ENCODE assay signal across 8 mouse cellular contexts in the genomic region with DNA sequence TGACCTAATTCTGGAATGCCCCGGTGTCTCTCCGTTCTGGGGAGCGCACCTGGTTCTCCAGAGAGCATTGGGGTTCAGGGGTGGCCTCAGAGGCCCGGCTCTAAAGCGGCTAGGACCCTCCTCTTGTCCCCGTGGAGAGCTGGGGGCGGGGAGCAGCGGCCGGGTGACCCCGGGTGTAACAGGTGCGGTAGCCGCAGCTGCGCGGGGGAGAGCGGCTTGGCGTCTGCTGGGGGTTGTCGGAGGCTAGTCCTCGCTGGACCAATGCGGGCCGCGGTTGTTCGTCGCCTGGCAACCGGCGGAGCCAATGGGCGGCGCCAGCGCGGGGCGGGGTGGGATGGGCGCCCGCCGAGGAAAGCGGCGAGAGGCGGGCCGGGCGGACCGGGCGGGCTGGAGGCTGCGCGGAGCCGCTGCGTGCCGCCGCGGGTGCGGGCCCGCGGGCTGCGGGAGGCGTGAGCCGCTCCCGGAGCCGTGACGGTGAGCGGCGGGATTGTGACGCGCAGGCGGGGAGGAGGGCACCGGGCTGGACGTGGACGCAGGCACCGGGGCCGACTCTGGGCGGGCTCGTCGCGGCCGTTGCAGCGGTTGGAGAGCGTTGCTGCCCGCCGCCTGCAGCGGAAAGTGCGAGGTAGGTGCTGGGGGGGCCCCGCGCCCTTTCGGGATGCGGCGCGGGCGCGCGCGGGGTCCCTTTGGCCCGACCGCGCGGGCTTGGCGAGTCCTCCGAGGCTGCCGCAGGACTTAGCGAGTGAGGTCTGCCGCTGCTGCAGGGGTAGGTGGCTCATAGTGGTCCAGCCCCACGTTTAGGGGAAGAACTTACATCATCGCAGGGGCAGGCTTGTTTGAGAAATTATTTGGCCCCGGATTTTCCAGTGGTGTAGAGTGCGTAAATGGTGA. TPM values are rescaled to one million over a fixed set of nuclear protein-coding genes. Genes with fewer than 3 reads are reported as not detected.
DNase-seq lines count a peak whose midpoint lies in the region; ATAC-seq lines count a peak whose summit lies in the region.

Gene Ssx2ip (plus strand): TSS at position 332 of the 891 bp plus-strand sequence.

- under 1% methylated on average over 98 of the region's 100 CpGs for WGBS in heart, embryonic 14.5 days
- WGBS in liver, embryonic 12.5 days (ENCODE audit: insufficient replicate concordance): under 1% methylated on average over 95 of the region's 100 CpGs

- H3K27me3 ChIP-seq in heart, embryonic 14.5 days (ENCODE audit: control insufficient read depth, insufficient read depth, low read length): no peaks in the 10 kb centered on the region
- no peaks in the 10 kb centered on the region for H3K27me3 ChIP-seq in liver, embryonic 12.5 days (replicated peaks)
- H3K27me3 ChIP-seq in splenic B cell, adult 2 months (ENCODE audit: control insufficient read depth, insufficient read depth, low read length, poor library complexity, severe bottlenecking): no peaks in the 10 kb centered on the region

- peaks cover 5 to 16% of the 10 kb centered on the region in 2 experiments for H3K4me1 ChIP-seq in heart, embryonic 14.5 days (ENCODE audit: control insufficient read depth in 2 of 2, insufficient read depth in 2 of 2, low read length in 2 of 2)
- peaks cover 49% of the 10 kb centered on the region for H3K4me1 ChIP-seq in liver, embryonic 12.5 days

- H3K36me3 ChIP-seq in heart, embryonic 14.5 days (ENCODE audit: control insufficient read depth, insufficient read depth, low read length): no peaks in the 10 kb centered on the region
- H3K36me3 ChIP-seq in liver, embryonic 12.5 days: peaks cover 36% of the 10 kb centered on the region
- no peaks in the 10 kb centered on the region for H3K36me3 ChIP-seq in splenic B cell, adult 2 months (ENCODE audit: control insufficient read depth, insufficient read depth, low read length, poor library complexity, severe bottlenecking)

- peak within 1 kb of the TSS; percentile 57 to 91 for H3K4me3 ChIP-seq in heart, embryonic 14.5 days (ENCODE audit: control insufficient read depth in 1 of 2, insufficient read depth in 1 of 2, low read depth in 1 of 2, low read length in 2 of 2)
- peak within 1 kb of the TSS; percentile 94 for H3K4me3 ChIP-seq in liver, embryonic 12.5 days

- peak; percentile 95 to 97 for DNase-seq in CD8-positive naive resting alpha-beta T cell, adult 2 months (ENCODE audit: low read depth in 2 of 2, low spot score in 2 of 2)
- peak; percentile 92 for DNase-seq in c-Kit-negative CD71-positive TER-119-positive erythroid progenitor cells, embryonic 14.5 days (ENCODE audit: low read depth, low spot score)
- peak; percentile 50 for DNase-seq in fibroblast of lung, adult 2 months (ENCODE audit: low read depth)
- DNase-seq in kidney, postnatal 10 days: peak; percentile 99
- peak; percentile 96 for DNase-seq in naive thymus-derived CD4-positive, alpha-beta T cell, adult 2 months (ENCODE audit: low read depth)
- DNase-seq in splenic B cell, adult 2 months (ENCODE audit: low read depth, low spot score): peak; percentile 93

- H3K9me3 ChIP-seq in heart, embryonic 14.5 days (ENCODE audit: control insufficient read depth, low read length): peaks cover 5% of the 10 kb centered on the region; the same call in 1 of the 2 replicates
- H3K9me3 ChIP-seq in liver, embryonic 12.5 days (replicated peaks): no peaks in the 10 kb centered on the region

- H3K27ac ChIP-seq in heart, embryonic 14.5 days (replicated peaks in 1 of 2; ENCODE audit: control insufficient read depth in 1 of 2, insufficient read depth in 1 of 2, low read depth in 2 of 2, low read length in 2 of 2): peak within 1 kb of the TSS; percentile 5 to 46; a peak in 2 of 4 replicates
- peak within 1 kb of the TSS; percentile 97 for H3K27ac ChIP-seq in liver, embryonic 12.5 days

- peak within 1 kb of the TSS; percentile 89 for H3K9ac ChIP-seq in heart, embryonic 14.5 days (ENCODE audit: low read length)
- peak within 1 kb of the TSS; percentile 99 for H3K9ac ChIP-seq in liver, embryonic 12.5 days

- H3K4me2 ChIP-seq in heart, embryonic 14.5 days (ENCODE audit: low read length): peak within 1 kb of the TSS; percentile 73
- H3K4me2 ChIP-seq in liver, embryonic 12.5 days: peak within 1 kb of the TSS; percentile 88

- peak; percentile 97 for ATAC-seq in heart, embryonic 14.5 days (ENCODE audit: insufficient number of reproducible peaks, insufficient read depth, low FRiP score, low read depth)
- peak; percentile 91 for ATAC-seq in liver, embryonic 12.5 days

RNA-seq across cellular contexts. Expression of gene Ssx2ip, which starts in this region (rescaled TPM):
- 17.1 and 19.6 TPM in 2 replicates for polyA plus RNA-seq in heart, embryonic 14.5 days (2014; fragmentation: Nextera tagmentation; extraction: Ambion mirVana)
- 157 TPM in 2 replicates for polyA plus RNA-seq in liver, embryonic 12.5 days (2016; fragmentation: Nextera tagmentation; extraction: Ambion mirVana)

Comparison
In these comparisons a context has a peak if more than half of its experiments do, and no peak if none do; other contexts are left out.
1. Peak in every context shown above with its lines: DNase-seq, ATAC-seq, H3K4me3 ChIP-seq and H3K27ac ChIP-seq.